Mouse (Mus musculus) midbrain, embryonic 11.5 days (tissue): ENCODE data around the gene Tgfbr2. TPM values are rescaled to one million over a fixed set of nuclear protein-coding genes. Genes with fewer than 3 reads are reported as not detected.
"Not testable (repeated sequence)": the region's sequence is repeated elsewhere in the genome, so short reads cannot be mapped to it uniquely, and the experiment has no call there.

Experiments
- ATAC-seq: fragments of 200-750 bp; cut with Nextera tagmentation; 2 replicates; pipeline ENCODE4 v1.8.0; 2017; ENCODE audit warnings: moderate TSS enrichment, moderate library complexity; ENCODE audit not compliant: low FRiP score
- DNase-seq: peaks from one replicate; pipeline ENCODE4 v3.0.0; 2015; ENCODE audit warnings: low spot score; ENCODE audit errors: missing footprints
- H3K27ac ChIP-seq: fragments of 300-500 bp; sonication (generic); 2 replicates; pipeline ENCODE4 v1.5.1; 2014; ENCODE audit warnings: low read depth, low read length
- H3K27me3 ChIP-seq: fragments of 300-500 bp; sonication (generic); 2 replicates; pipeline ENCODE4 v1.6.1; 2014; ENCODE audit warnings: mild to moderate bottlenecking, low read length, moderate library complexity, mixed read lengths; ENCODE audit not compliant: control insufficient read depth, insufficient read depth
- H3K36me3 ChIP-seq: fragments of 300-500 bp; sonication (generic); 2 replicates; pipeline ENCODE4 v1.6.1; 2014; ENCODE audit warnings: mild to moderate bottlenecking, low read length, moderate library complexity, mixed read lengths; ENCODE audit not compliant: control insufficient read depth, insufficient read depth
- H3K4me1 ChIP-seq: fragments of 300-500 bp; sonication (generic); 2 replicates; pipeline ENCODE4 v1.6.1; 2014; ENCODE audit warnings: low read length; ENCODE audit not compliant: control insufficient read depth, insufficient read depth
- H3K4me2 ChIP-seq: fragments of 300-500 bp; sonication (generic); 2 replicates; pipeline ENCODE4 v1.6.1; 2014; ENCODE audit warnings: mild to moderate bottlenecking, moderate library complexity
- H3K4me3 ChIP-seq: fragments of 300-500 bp; sonication (generic); 2 replicates; pipeline ENCODE4 v1.5.1; 2014; ENCODE audit warnings: low read depth, low read length
- H3K9ac ChIP-seq: fragments of 300-500 bp; sonication (generic); 2 replicates; pipeline ENCODE4 v1.6.1; 2014; ENCODE audit warnings: low read length
- H3K9me3 ChIP-seq: fragments of 300-500 bp; sonication (generic); 2 replicates; pipeline ENCODE4 v1.6.1; 2016; ENCODE audit warnings: low read length; ENCODE audit not compliant: control insufficient read depth
- WGBS: fragments of 180-500 bp; shearing (Covaris S2); extraction: QIAGEN DNeasy Blood & Tissue Kit; methylation state at CpG from one replicate; pipeline ENCODE4 v1.1.7; 2014; 5-methylcytosine and 5-hydroxymethylcytosine counted together
- polyA plus RNA-seq: library from polyadenylated mRNA; unstranded; fragments of >200 nt; fragmentation: Nextera tagmentation; extraction: Ambion mirVana; gene quantifications from 2 replicates; pipeline ENCODE4 v1.2.1, GENCODE M21; 2014

Gene Tgfbr2
- polyA plus RNA-seq, 1 experiment from 2014 or later, result 9.2 TPM

GRCm38 (mm10) chr9:116064774-116065173 is 110.4 kb downstream of the Tgfbr2 start:
- H3K27me3 ChIP-seq, result no peaks in the 10 kb centered on the region
- no peak overlapping the region for H3K27ac ChIP-seq
- H3K4me3 ChIP-seq, result no peak overlapping the region
- DNase-seq (peak; percentile 8), ATAC-seq (no peak)
- H3K4me1 ChIP-seq, result no peaks in the 10 kb centered on the region
- no peak overlapping the region for H3K4me2 ChIP-seq
- no peaks in the 10 kb centered on the region for H3K9me3 ChIP-seq
- H3K36me3 ChIP-seq, result no peaks in the 10 kb centered on the region
- H3K9ac ChIP-seq, result no peak overlapping the region
- 93% methylated on average over 17 of the region's 17 CpGs for WGBS

GRCm38 (mm10) chr9:116060691-116061090 is 114.5 kb downstream of the Tgfbr2 start:
- no peak overlapping the region for H3K4me2 ChIP-seq
- no peaks in the 10 kb centered on the region for H3K36me3 ChIP-seq
- no peaks in the 10 kb centered on the region for H3K4me1 ChIP-seq
- 16% methylated on average over 4 of the region's 4 CpGs for WGBS
- H3K27ac ChIP-seq, result no peak overlapping the region
- no peak for DNase-seq
- ATAC-seq, result no peak
- H3K27me3 ChIP-seq, result no peaks in the 10 kb centered on the region
- no peaks in the 10 kb centered on the region for H3K9me3 ChIP-seq
- no peak overlapping the region for H3K9ac ChIP-seq
- no peak overlapping the region for H3K4me3 ChIP-seq

GRCm38 (mm10) chr9:116059156-116059555 is 116.0 kb downstream of the Tgfbr2 start:
- Histone ChIP-seq H3K27ac (no peak overlapping the region), H3K4me3 (no peak overlapping the region), H3K9ac (no peak overlapping the region), H3K4me2 (no peak overlapping the region), H3K36me3 (no peaks in the 10 kb centered on the region), H3K4me1 (no peaks in the 10 kb centered on the region), H3K27me3 (no peaks in the 10 kb centered on the region), H3K9me3 (no peaks in the 10 kb centered on the region)
- DNase-seq, result no peak
- ATAC-seq, result peak; percentile 44; the same call in 1 of the 2 replicates
- WGBS, result 68% methylated on average over 4 of the region's 4 CpGs

- ATAC-seq (no peak), DNase-seq (no peak)
- Histone ChIP-seq H3K36me3 (no peaks in the 10 kb centered on the region), H3K4me1 (no peaks in the 10 kb centered on the region), H3K4me2 (no peak overlapping the region), H3K9ac (no peak overlapping the region), H3K4me3 (no peak overlapping the region), H3K27ac (no peak overlapping the region), H3K27me3 (no peaks in the 10 kb centered on the region), H3K9me3 (no peaks in the 10 kb centered on the region)
- WGBS, result 93% methylated on average over 4 of the region's 4 CpGs
Observed at GRCm38 (mm10) chr9:116058475-116058874, 116.7 kb downstream of the Tgfbr2 start.

- no peak for ATAC-seq
- no peaks in the 10 kb centered on the region for H3K9me3 ChIP-seq
- H3K4me1 ChIP-seq, result no peaks in the 10 kb centered on the region
- no peak overlapping the region for H3K9ac ChIP-seq
- H3K36me3 ChIP-seq, result no peaks in the 10 kb centered on the region
- H3K4me2 ChIP-seq, result no peak overlapping the region
- H3K27me3 ChIP-seq, result no peaks in the 10 kb centered on the region
- WGBS, result 89% methylated on average over 8 of the region's 8 CpGs
- no peak for DNase-seq
- H3K4me3 ChIP-seq, result no peak overlapping the region
- no peak overlapping the region for H3K27ac ChIP-seq
Observed at GRCm38 (mm10) chr9:116053976-116054375, 121.2 kb downstream of the Tgfbr2 start.

GRCm38 (mm10) chr9:116049985-116050384 is 125.2 kb downstream of the Tgfbr2 start:
- no peak overlapping the region for H3K4me3 ChIP-seq
- ATAC-seq (no peak), DNase-seq (no peak)
- H3K9ac ChIP-seq, result no peak overlapping the region
- no peaks in the 10 kb centered on the region for H3K4me1 ChIP-seq
- H3K27me3 ChIP-seq, result no peaks in the 10 kb centered on the region
- no peak overlapping the region for H3K4me2 ChIP-seq
- no peaks in the 10 kb centered on the region for H3K9me3 ChIP-seq
- WGBS, result 79% methylated on average over 1 of the region's 1 CpGs
- no peak overlapping the region for H3K27ac ChIP-seq
- no peaks in the 10 kb centered on the region for H3K36me3 ChIP-seq

GRCm38 (mm10) chr9:116041787-116042186 is 133.4 kb downstream of the Tgfbr2 start:
- no peaks in the 10 kb centered on the region for H3K4me1 ChIP-seq
- DNase-seq (peak; percentile 98), ATAC-seq (no peak)
- no peaks in the 10 kb centered on the region for H3K36me3 ChIP-seq
- H3K27ac ChIP-seq, result no peak overlapping the region
- WGBS, result 21% methylated on average over 3 of the region's 3 CpGs
- H3K9ac ChIP-seq, result no peak overlapping the region
- H3K9me3 ChIP-seq, result no peaks in the 10 kb centered on the region
- no peaks in the 10 kb centered on the region for H3K27me3 ChIP-seq
- no peak overlapping the region for H3K4me2 ChIP-seq
- no peak overlapping the region for H3K4me3 ChIP-seq

- Histone ChIP-seq H3K36me3 (no peaks in the 10 kb centered on the region), H3K9me3 (no peaks in the 10 kb centered on the region), H3K27ac (no peak overlapping the region), H3K4me2 (no peak overlapping the region), H3K4me3 (no peak overlapping the region), H3K27me3 (no peaks in the 10 kb centered on the region), H3K9ac (no peak overlapping the region), H3K4me1 (no peaks in the 10 kb centered on the region)
- no peak for ATAC-seq
- 75% methylated on average over 4 of the region's 4 CpGs for WGBS
- no peak for DNase-seq
Observed at GRCm38 (mm10) chr9:116041369-116041768, 133.8 kb downstream of the Tgfbr2 start.

- H3K4me2 ChIP-seq, H3K4me3 ChIP-seq, H3K4me1 ChIP-seq, ATAC-seq, H3K27me3 ChIP-seq, H3K9me3 ChIP-seq, H3K36me3 ChIP-seq, H3K27ac ChIP-seq, H3K9ac ChIP-seq: not testable (repeated sequence)
- DNase-seq, result peak; percentile 1
- WGBS, result 94% methylated on average over 14 of the region's 14 CpGs
Observed at GRCm38 (mm10) chr9:116040852-116041251, 134.3 kb downstream of the Tgfbr2 start.

GRCm38 (mm10) chr9:116039981-116040380 is 135.2 kb downstream of the Tgfbr2 start:
- no peaks in the 10 kb centered on the region for H3K4me1 ChIP-seq
- no peak for ATAC-seq

More at GRCm38 (mm10) chr9:116039981-116040380, 135.2 kb downstream of the Tgfbr2 start:
- H3K27me3 ChIP-seq, result no peaks in the 10 kb centered on the region
- 94% methylated on average over 4 of the region's 4 CpGs for WGBS
- no peaks in the 10 kb centered on the region for H3K36me3 ChIP-seq
- no peaks in the 10 kb centered on the region for H3K9me3 ChIP-seq
- peak; percentile 54 for DNase-seq
- no peak overlapping the region for H3K27ac ChIP-seq
- no peak overlapping the region for H3K4me3 ChIP-seq
- no peak overlapping the region for H3K4me2 ChIP-seq
- no peak overlapping the region for H3K9ac ChIP-seq
